Mouse (Mus musculus): ENCODE measurements around the gene Gsdma. TPM values are rescaled to one million over a fixed set of nuclear protein-coding genes. Genes with fewer than 3 reads are reported as not detected.

The Gsdma gene
- total RNA-seq, 2 experiments from 2014 or later: not detected

GRCm38 (mm10) chr11:98698849-98699640, 34.9 kb downstream of the Gsdma start:
- Histone ChIP-seq H3K4me3 (no peak overlapping the region), H3K27ac (no peak overlapping the region)
- TF ChIP-seq CTCF (IDR thresholded peaks at IDR 0.05): no peak
- intact Hi-C loops (cut with DNase I): loop anchor here (2.0 kb wide), 1 partner anchor 210 kb away; no protein-coding TSS in a partner anchor
- no peak for DNase-seq (ENCODE audit: extremely low spot score in 1 of 2, low spot score in 2 of 2)

- TF ChIP-seq CTCF (IDR thresholded peaks at IDR 0.05): peak; percentile 92
- H3K27ac ChIP-seq: no peak overlapping the region
- intact Hi-C loops (cut with DNase I): loop anchor here (1.0 to 2.0 kb wide), 3 partner anchors 87 to 209 kb away; no protein-coding TSS in a partner anchor
- DNase-seq (ENCODE audit: extremely low spot score in 1 of 2, low spot score in 2 of 2): peak; percentile 71 to 80
- no peak overlapping the region for H3K4me3 ChIP-seq
Observed at GRCm38 (mm10) chr11:98699911-98700310, 35.8 kb downstream of the Gsdma start.

GRCm38 (mm10) chr11:98701213-98701670, 37.1 kb downstream of the Gsdma start, which contains the start of gene Csf3:
Gene Csf3, plus strand, starts transcription at chr11:98701263.
- DNase-seq (ENCODE audit: extremely low spot score in 1 of 2, low spot score in 2 of 2): no peak
- Histone ChIP-seq H3K4me3 (no peak within 1 kb of the TSS), H3K27ac (no peak within 1 kb of the TSS)
- no peak for TF ChIP-seq CTCF (IDR thresholded peaks at IDR 0.05)
- intact Hi-C loops (cut with DNase I): loop anchor here (2.0 kb wide), 1 partner anchor 128 kb away; no protein-coding TSS in a partner anchor

GRCm38 (mm10) chr11:98702323-98702722, 38.2 kb downstream of the Gsdma start:
- Histone ChIP-seq H3K4me3 (no peak overlapping the region), H3K27ac (no peak overlapping the region)
- TF ChIP-seq CTCF (IDR thresholded peaks at IDR 0.05): no peak
- no peak for DNase-seq (ENCODE audit: extremely low spot score in 1 of 2, low spot score in 2 of 2)
- intact Hi-C loops (cut with DNase I): no loop called here

- intact Hi-C loops (cut with DNase I): no loop called here
- TF ChIP-seq CTCF (IDR thresholded peaks at IDR 0.05): no peak
- Histone ChIP-seq H3K27ac (no peak overlapping the region), H3K4me3 (no peak overlapping the region)
- DNase-seq (ENCODE audit: extremely low spot score in 1 of 2, low spot score in 2 of 2): no peak
Observed at GRCm38 (mm10) chr11:98705021-98705420, 40.9 kb downstream of the Gsdma start.

GRCm38 (mm10) chr11:98707401-98708281, 43.5 kb downstream of the Gsdma start:
- TF ChIP-seq CTCF (IDR thresholded peaks at IDR 0.05): no peak
- Histone ChIP-seq H3K27ac (no peak overlapping the region), H3K4me3 (no peak overlapping the region)
- DNase-seq (ENCODE audit: extremely low spot score in 1 of 2, low spot score in 2 of 2): no peak
- intact Hi-C loops (cut with DNase I): loop anchor here (2.0 kb wide), 1 partner anchor 79 kb away; no protein-coding TSS in a partner anchor

- intact Hi-C loops (cut with DNase I): loop anchor here (2.0 kb wide), 1 partner anchor 78 kb away; no protein-coding TSS in a partner anchor
- H3K4me3 ChIP-seq: no peak overlapping the region
- TF ChIP-seq CTCF (IDR thresholded peaks at IDR 0.05): no peak
- H3K27ac ChIP-seq: 0 out of 2 replicates have a peak overlapping the region, but pooled peaks have one; percentile 19
- DNase-seq (ENCODE audit: extremely low spot score in 1 of 2, low spot score in 2 of 2): no peak
Observed at GRCm38 (mm10) chr11:98708282-98708956, 44.3 kb downstream of the Gsdma start.

GRCm38 (mm10) chr11:98709001-98709741, 45.0 kb downstream of the Gsdma start:
- Histone ChIP-seq H3K27ac (peak overlapping the region; percentile 33; the same call in 1 of the 2 replicates), H3K4me3 (no peak overlapping the region)
- intact Hi-C loops (cut with DNase I): loop anchor here (2.0 kb wide), 1 partner anchor 78 kb away; no protein-coding TSS in a partner anchor
- DNase-seq (ENCODE audit: extremely low spot score in 1 of 2, low spot score in 2 of 2): peak in 1 of 2 experiments; percentile 37
- no peak for TF ChIP-seq CTCF (IDR thresholded peaks at IDR 0.05)

GRCm38 (mm10) chr11:98710416-98711045, 46.4 kb downstream of the Gsdma start:
- intact Hi-C loops (cut with DNase I): no loop called here
- peak; percentile 96 for TF ChIP-seq CTCF (IDR thresholded peaks at IDR 0.05)
- Histone ChIP-seq H3K27ac (no peak overlapping the region), H3K4me3 (no peak overlapping the region)
- DNase-seq (ENCODE audit: extremely low spot score in 1 of 2, low spot score in 2 of 2): peak; percentile 66 to 75

GRCm38 (mm10) chr11:98711046-98711434, 46.9 kb downstream of the Gsdma start:
- intact Hi-C loops (cut with DNase I): no loop called here
- DNase-seq (ENCODE audit: extremely low spot score in 1 of 2, low spot score in 2 of 2): no peak
- TF ChIP-seq CTCF (IDR thresholded peaks at IDR 0.05): no peak
- Histone ChIP-seq H3K27ac (no peak overlapping the region), H3K4me3 (no peak overlapping the region)

Measured in left cerebral cortex, adult 2 months (tissue).